29 mouse cellular contexts compared by ENCODE assay signal in genomic region chr19:60495772-60496171, GRCm38 (mm10). TPM values are rescaled to one million over a fixed set of nuclear protein-coding genes. Genes with fewer than 3 reads are reported as not detected.
DNase-seq lines count a peak whose midpoint lies in the region; ATAC-seq and TF ChIP-seq lines count a peak whose summit lies in the region.
"Had no signal": no experiment of that assay in that cellular context is flagged by ENCODE, and none has a peak within 500 bp of the region (broad histone marks: within the 10 kb centered on the region; RNA-seq: fewer than 3 reads in every experiment).

No protein-coding gene starts in this region.

- CTCF ChIA-PET in Patski (lab: Charles Lee), result interaction anchor here (1.2 to 1.7 kb wide), 4 partner anchors 12 to 57 kb away, joined by 3 to 5 read pairs (median 4); no protein-coding TSS in a partner anchor

- POLR2A ChIA-PET in Patski (lab: Charles Lee), result no interaction called here

- H3K79me2 ChIP-seq in heart, adult 2 months (replicated peaks; ENCODE audit: control insufficient read depth, insufficient read depth, low read length), result no peaks in the 10 kb centered on the region
- H3K79me2 ChIP-seq in C2C12 (ENCODE audit: control insufficient read depth, insufficient read depth), result no peaks in the 10 kb centered on the region

- H3K27ac ChIP-seq in heart, adult 2 months, result no peak overlapping the region
- H3K27ac ChIP-seq in midbrain, embryonic 13.5 days, result no peak overlapping the region
- H3K27ac ChIP-seq: embryonic facial prominence, embryonic 13.5 days; embryonic facial prominence, embryonic 15.5 days; forebrain, embryonic 10.5 days; forebrain, embryonic 12.5 days had no signal

- intact Hi-C loops in heart, adult 2 months (cut with DNase I), result no loop called here

- H3K79me3 ChIP-seq in C2C12 (ENCODE audit: low read depth), result no peaks in the 10 kb centered on the region

- ATAC-seq in Patski, result no peak
- ATAC-seq in midbrain, embryonic 13.5 days, result no peak
- ATAC-seq: activated CD4-positive, CD25-positive, alpha-beta regulatory T cell, adult 4 months; forebrain, embryonic 14.5 days; forebrain, embryonic 16.5 days had no signal

- H3K9ac ChIP-seq in heart, adult 2 months (ENCODE audit: low read depth, low read length), result no peak overlapping the region
- no peak overlapping the region for H3K9ac ChIP-seq in midbrain, embryonic 13.5 days (replicated peaks)
- H3K9ac ChIP-seq: embryonic facial prominence, embryonic 13.5 days; embryonic facial prominence, embryonic 15.5 days; forebrain, embryonic 12.5 days had no signal

- no peak overlapping the region for H3ac ChIP-seq in C2C12 (ENCODE audit: control insufficient read depth, insufficient read length, low read depth)

- in situ Hi-C loops in Patski (cut with MboI; ENCODE audit: low pct_unique_long_range_greater_than_20kb), result no loop called here

- H3K9me3 ChIP-seq in midbrain, embryonic 13.5 days, result no peaks in the 10 kb centered on the region
- H3K9me3 ChIP-seq: embryonic facial prominence, embryonic 13.5 days; embryonic facial prominence, embryonic 15.5 days; forebrain, embryonic 10.5 days; forebrain, embryonic 12.5 days had no signal

- WGBS in heart, adult 2 months, result 28% methylated on average over 3 of the region's 3 CpGs
- WGBS in midbrain, embryonic 13.5 days, result 64% methylated on average over 3 of the region's 3 CpGs

- H3K4me2 ChIP-seq in midbrain, embryonic 13.5 days (replicated peaks), result no peak overlapping the region
- H3K4me2 ChIP-seq: embryonic facial prominence, embryonic 13.5 days; embryonic facial prominence, embryonic 15.5 days; forebrain, embryonic 12.5 days had no signal

- TF ChIP-seq EP300 in heart, adult 2 months (IDR thresholded peaks at IDR 0.05; ENCODE audit: insufficient read depth, low read depth, low read length), result no peak

- H3K4me1 ChIP-seq in heart, adult 2 months (ENCODE audit: control insufficient read depth, insufficient read depth, low read length), result no peaks in the 10 kb centered on the region
- peaks cover 6% of the 10 kb centered on the region for H3K4me1 ChIP-seq in midbrain, embryonic 13.5 days (replicated peaks)
- H3K4me1 ChIP-seq: embryonic facial prominence, embryonic 13.5 days; embryonic facial prominence, embryonic 15.5 days; forebrain, embryonic 10.5 days; forebrain, embryonic 12.5 days had no signal

- H3K4me3 ChIP-seq in heart, adult 2 months, result no peak overlapping the region
- H3K4me3 ChIP-seq in C2C12 (ENCODE audit: insufficient read depth, poor library complexity, severe bottlenecking), result no peak overlapping the region
- no peak overlapping the region for H3K4me3 ChIP-seq in midbrain, embryonic 13.5 days (replicated peaks)
- H3K4me3 ChIP-seq: embryonic facial prominence, embryonic 13.5 days; embryonic facial prominence, embryonic 15.5 days; erythroblast, embryonic 14.5 days; forebrain, embryonic 10.5 days; forebrain, embryonic 12.5 days had no signal

- DNase-seq in heart, adult 11 months, result peak; percentile 2
- DNase-seq in heart, adult 2 months, result no peak
- DNase-seq in Patski (ENCODE audit: low read depth, low spot score), result peak; percentile 4
- DNase-seq in urinary bladder, adult 2 months (ENCODE audit: low spot score), result no peak
- no peak for DNase-seq in gastrocnemius, postnatal 10 days
- DNase-seq: adrenal gland, adult 8-10 months; adrenal gland, postnatal 14 days; adrenal gland, postnatal 36 days; B cell, adult 2 months; cerebellum, adult 11-12 months; cerebellum, adult 8-10 months; cerebellum, adult 9-11 months; cerebellum, postnatal 14 days; cerebellum, postnatal 36 days; embryo, embryonic 11 days had no signal

- no peaks in the 10 kb centered on the region for H3K36me3 ChIP-seq in heart, adult 2 months (ENCODE audit: control insufficient read depth, insufficient read depth, low read length)
- no peaks in the 10 kb centered on the region for H3K36me3 ChIP-seq in C2C12 (ENCODE audit: control insufficient read depth, insufficient read depth)
- H3K36me3 ChIP-seq in midbrain, embryonic 13.5 days, result no peaks in the 10 kb centered on the region
- H3K36me3 ChIP-seq: embryonic facial prominence, embryonic 13.5 days; embryonic facial prominence, embryonic 15.5 days; forebrain, embryonic 10.5 days; forebrain, embryonic 12.5 days had no signal

- no peak for TF ChIP-seq POLR2A in heart, adult 2 months (IDR thresholded peaks at IDR 0.05; ENCODE audit: insufficient read depth, low read depth, low read length)

- no peaks in the 10 kb centered on the region for H3K27me3 ChIP-seq in heart, adult 2 months (ENCODE audit: control insufficient read depth, insufficient read depth, low read length)
- no peaks in the 10 kb centered on the region for H3K27me3 ChIP-seq in C2C12 (ENCODE audit: control insufficient read depth, insufficient read depth, insufficient read length)
- H3K27me3 ChIP-seq in Patski, result no peaks in the 10 kb centered on the region
- H3K27me3 ChIP-seq in midbrain, embryonic 13.5 days, result no peaks in the 10 kb centered on the region
- H3K27me3 ChIP-seq: embryonic facial prominence, embryonic 13.5 days; embryonic facial prominence, embryonic 15.5 days had no signal

- no peak for TF ChIP-seq CTCF in heart, adult 2 months (IDR thresholded peaks at IDR 0.05)
- no peak for TF ChIP-seq CTCF in C2C12 (IDR thresholded peaks at IDR 0.05; ENCODE audit: control insufficient read depth, insufficient read depth, insufficient read length)
- no peak for TF ChIP-seq CTCF in Patski (IDR thresholded peaks at IDR 0.05)

TF ChIP-seq in C2C12, 6 proteins besides CTCF, POLR2A, EP300 and RAD21:
- peak; percentile 95 for TF ChIP-seq FOSL1 (IDR thresholded peaks at IDR 0.05; ENCODE audit: insufficient read depth, low read length, poor library complexity, severe bottlenecking)
- peak; percentile 70 for TF ChIP-seq USF1 (IDR thresholded peaks at IDR 0.05; ENCODE audit: low read depth)
- no peak for TF ChIP-seq MAX (IDR thresholded peaks at IDR 0.05)
TF ChIP-seq in C2C12: peak in this region for 2.

RNA-seq across cellular contexts. Expression of gene Prlhr, which starts 27.7 kb away (rescaled TPM):
- total RNA-seq in heart, adult 2 months (2021), result not detected
- 0.09 TPM in 1 of 2 replicates, not detected in the other for polyA plus RNA-seq in heart, adult 2 months (2012; rRNA removed)
- polyA plus RNA-seq in C2C12 (2012; fragmentation: generic; extraction: Trizol) (not detected), Patski (2021) (not detected)
- polyA plus RNA-seq in midbrain, embryonic 13.5 days (2015; fragmentation: Nextera tagmentation; extraction: Ambion mirVana), result 0.09 TPM in 1 of 2 replicates, not detected in the other
- polyA plus RNA-seq in urinary bladder, adult 2 months (2012; rRNA removed), result not detected in 2 replicates
- not detected for total RNA-seq in gastrocnemius, postnatal 10 days (2021)
- total RNA-seq: common myeloid progenitor, adult 5-6 weeks; ES-E14; MEL had no signal
- polyA plus RNA-seq: activated CD4-positive, CD25-positive, alpha-beta regulatory T cell, adult 4 months; embryonic facial prominence, embryonic 11.5 days; embryonic facial prominence, embryonic 13.5 days; embryonic facial prominence, embryonic 15.5 days; erythroblast, embryonic 14.5 days; forebrain, embryonic 10.5 days; forebrain, embryonic 12.5 days had no signal

Comparison
In these comparisons a context has a peak if more than half of its experiments do, and no peak if none do; other contexts are left out.
1. DNase-seq: peak in heart, adult 11 months (single experiment) and Patski (single experiment); none in heart, adult 2 months (0 of 2), urinary bladder, adult 2 months (single experiment) and gastrocnemius, postnatal 10 days (single experiment).